Mouse (Mus musculus) liver, postnatal 0 days (tissue): Measurements from ENCODE around the gene Hsd17b1. TPM values are rescaled to one million over a fixed set of nuclear protein-coding genes. Genes with fewer than 3 reads are reported as not detected.

ENCODE experiments used
- ATAC-seq: fragments of 200-750 bp; cut with Nextera tagmentation; 2 replicates; pipeline ENCODE4 v1.8.0; 2017; ENCODE audit warnings: mild to moderate bottlenecking, moderate library complexity
- DNase-seq: peaks from one replicate; pipeline ENCODE4 v3.0.0-alpha.2; 2016
- H3K27ac ChIP-seq: fragments of 300-500 bp; sonication (generic); 2 replicates; pipeline ENCODE4 v1.5.1; 2014; ENCODE audit warnings: antibody characterized with exemption, moderate library complexity, mild to moderate bottlenecking, low read depth
- H3K27me3 ChIP-seq: fragments of 300-500 bp; sonication (generic); 2 replicates; pipeline ENCODE4 v1.6.1; 2014; ENCODE audit warnings: low read length, control low read depth, mixed read lengths; ENCODE audit not compliant: insufficient read depth
- H3K36me3 ChIP-seq: fragments of 300-500 bp; sonication (generic); replicated peaks from 2 replicates; pipeline ENCODE4 v1.6.1; 2014; ENCODE audit warnings: mild to moderate bottlenecking, control low read depth, low read length, moderate library complexity, mixed read lengths; ENCODE audit not compliant: insufficient read depth
- H3K4me1 ChIP-seq: fragments of 300-500 bp; sonication (generic); 2 replicates; pipeline ENCODE4 v1.6.1; 2014; ENCODE audit warnings: antibody characterized with exemption, mild to moderate bottlenecking, control low read depth; ENCODE audit not compliant: insufficient read depth
- H3K4me2 ChIP-seq: fragments of 300-500 bp; sonication (generic); 2 replicates; pipeline ENCODE4 v1.6.1; 2014; ENCODE audit warnings: low read depth, mild to moderate bottlenecking, low read length, moderate library complexity, mixed read lengths
- H3K4me3 ChIP-seq: fragments of 300-500 bp; sonication (generic); 2 replicates; pipeline ENCODE4 v1.5.1; 2014; ENCODE audit warnings: low read depth, low read length
- H3K9ac ChIP-seq: fragments of 300-500 bp; sonication (generic); replicated peaks from 2 replicates; pipeline ENCODE4 v1.6.1; 2014; ENCODE audit warnings: mild to moderate bottlenecking, moderate library complexity
- H3K9me3 ChIP-seq: fragments of 300-500 bp; sonication (generic); 2 replicates; pipeline ENCODE4 v1.6.1; 2016; ENCODE audit warnings: mild to moderate bottlenecking, control low read depth, low read length, mixed read lengths
- CTCF ChIP-seq: sonication (generic); IDR thresholded peaks from 2 replicates; pipeline ENCODE4 v1.5.1; 2016; ENCODE audit warnings: antibody characterized with exemption, low read depth
- EP300 ChIP-seq: IDR thresholded peaks from 2 replicates; pipeline ENCODE4 v1.6.1; 2016; ENCODE audit warnings: antibody characterized with exemption, low read depth, mild to moderate bottlenecking
- WGBS: fragments of 180-500 bp; shearing (Covaris S2); extraction: QIAGEN DNeasy Blood & Tissue Kit; methylation state at CpG from one replicate; pipeline ENCODE4 v1.1.7; 2014; ENCODE audit not compliant: insufficient replicate concordance; 5-methylcytosine and 5-hydroxymethylcytosine counted together
- polyA plus RNA-seq: library from polyadenylated mRNA; unstranded; fragments of >200 nt; fragmentation: Nextera tagmentation; extraction: Ambion mirVana; gene quantifications from 2 replicates; pipeline ENCODE4 v1.2.1, GENCODE M21; 2015

The Hsd17b1 gene
- polyA plus RNA-seq, 1 experiment from 2014 or later, result 0.23 TPM

DNA sequence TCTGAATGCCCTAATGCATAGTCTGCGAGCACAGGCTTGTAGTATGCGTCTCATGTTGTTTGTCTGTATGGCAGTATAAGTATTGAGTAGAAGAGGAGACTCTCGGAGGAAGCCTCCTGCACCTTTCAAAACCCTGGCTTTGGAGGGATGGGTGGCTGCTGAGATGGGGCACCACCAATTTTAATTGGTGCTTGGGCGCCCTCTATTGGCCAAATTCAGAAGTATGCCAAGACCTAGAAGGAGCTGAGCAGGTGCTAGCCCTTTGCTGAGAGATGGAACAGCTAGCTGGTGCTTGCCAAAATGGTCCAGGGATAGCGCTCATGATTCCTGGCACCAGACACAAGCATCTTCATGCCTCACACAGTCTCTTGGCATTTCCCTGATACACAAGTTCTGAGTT is 20.4 kb upstream of the Hsd17b1 start:
- Histone ChIP-seq H3K27ac (no peak overlapping the region), H3K36me3 (peaks cover 44% of the 10 kb centered on the region), H3K4me3 (no peak overlapping the region), H3K4me1 (peaks cover 13% of the 10 kb centered on the region), H3K9me3 (peaks cover 5% of the 10 kb centered on the region), H3K27me3 (no peaks in the 10 kb centered on the region), H3K4me2 (no peak overlapping the region), H3K9ac (no peak overlapping the region)
- ATAC-seq (peak; percentile 56), DNase-seq (peak; percentile 87)
- TF ChIP-seq EP300, result no peak
- TF ChIP-seq CTCF, result peak; percentile 92
- 24% methylated on average over 5 of the region's 5 CpGs for WGBS

DNA sequence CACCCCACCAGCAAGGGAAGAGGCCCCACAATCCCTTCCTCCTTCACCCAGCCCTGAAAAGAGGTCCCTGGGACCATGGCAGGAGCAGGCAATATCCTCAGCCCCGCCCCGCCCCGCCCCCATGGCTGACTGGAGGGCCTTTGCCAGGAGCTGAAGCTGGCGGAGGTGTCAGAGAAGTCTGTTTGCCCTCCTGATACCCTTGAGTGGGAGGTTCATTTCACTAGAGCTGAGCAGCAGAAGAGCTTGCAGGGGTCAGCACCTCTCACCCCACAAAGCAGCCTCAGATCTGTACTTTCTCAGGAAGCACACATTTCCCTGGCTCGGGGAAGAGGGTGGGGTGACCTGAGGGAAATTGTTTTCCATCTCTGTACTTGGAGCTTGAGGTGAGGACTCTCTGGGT is 19.5 kb upstream of the Hsd17b1 start:
- Histone ChIP-seq H3K27ac (no peak overlapping the region), H3K27me3 (no peaks in the 10 kb centered on the region), H3K4me1 (peaks cover 22% of the 10 kb centered on the region), H3K36me3 (peaks cover 46% of the 10 kb centered on the region), H3K4me2 (no peak overlapping the region), H3K9ac (no peak overlapping the region), H3K9me3 (peaks cover 3% of the 10 kb centered on the region), H3K4me3 (no peak overlapping the region)
- WGBS, result 65% methylated on average over 5 of the region's 5 CpGs
- TF ChIP-seq EP300, result no peak
- TF ChIP-seq CTCF, result no peak
- no peak for ATAC-seq
- DNase-seq, result no peak

DNA sequence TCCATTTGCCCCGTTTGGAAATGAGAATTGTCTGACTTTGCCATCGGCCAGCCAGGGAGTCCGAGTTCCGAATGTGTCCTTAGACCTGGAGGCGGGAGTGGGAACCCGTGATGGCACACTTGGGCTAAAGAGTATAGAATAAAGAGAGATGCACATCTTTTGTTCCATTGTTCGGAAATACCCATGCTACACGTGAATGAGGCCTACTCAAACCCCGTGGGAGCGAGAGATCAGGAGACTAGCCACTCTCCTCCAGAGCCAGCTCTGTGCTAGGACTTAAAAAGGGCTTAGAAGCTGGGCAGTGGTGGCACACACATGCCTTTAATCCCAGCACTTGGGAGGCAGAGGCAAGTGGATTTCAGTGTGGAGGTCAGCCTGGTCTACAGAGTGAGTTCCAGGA is 18.7 kb upstream of the Hsd17b1 start:
- 89% methylated on average over 10 of the region's 10 CpGs for WGBS
- Histone ChIP-seq H3K36me3 (peaks cover 46% of the 10 kb centered on the region), H3K27ac (0 out of 2 replicates have a peak overlapping the region, but pooled peaks have one; percentile 35), H3K9ac (no peak overlapping the region), H3K4me1 (peaks cover 29% of the 10 kb centered on the region), H3K4me3 (no peak overlapping the region), H3K27me3 (no peaks in the 10 kb centered on the region), H3K4me2 (no peak overlapping the region), H3K9me3 (no peaks in the 10 kb centered on the region)
- TF ChIP-seq EP300 (no peak), CTCF (no peak)
- DNase-seq (no peak), ATAC-seq (no peak)

DNA sequence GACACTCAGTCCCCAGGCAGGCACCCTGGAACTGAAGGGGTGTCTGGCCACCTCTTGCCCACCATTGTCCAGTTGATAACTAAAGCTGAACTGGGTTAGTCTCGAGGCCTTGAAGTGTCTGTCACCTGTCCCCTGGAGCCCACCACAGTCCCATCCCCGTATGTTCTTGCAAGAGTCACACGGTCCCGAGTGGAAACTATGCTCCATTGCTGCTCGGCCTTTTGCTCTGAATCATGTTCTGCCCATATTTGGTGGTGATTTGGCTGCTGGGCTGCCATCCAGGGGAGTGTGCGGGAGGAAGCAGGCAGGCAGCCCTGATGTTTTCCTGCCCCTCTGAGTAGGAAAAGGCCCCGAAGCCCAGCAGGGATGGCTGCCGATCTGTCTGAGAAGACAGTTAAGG is 18.1 kb upstream of the Hsd17b1 start:
- H3K27me3 ChIP-seq, result no peaks in the 10 kb centered on the region
- peaks cover 36% of the 10 kb centered on the region for H3K4me1 ChIP-seq
- ATAC-seq (no peak), DNase-seq (no peak)
- peaks cover 46% of the 10 kb centered on the region for H3K36me3 ChIP-seq
- no peaks in the 10 kb centered on the region for H3K9me3 ChIP-seq
- H3K4me2 ChIP-seq, result no peak overlapping the region
- no peak overlapping the region for H3K9ac ChIP-seq
- peak overlapping the region; percentile 35; the same call in 1 of the 2 replicates for H3K27ac ChIP-seq
- WGBS, result 66% methylated on average over 8 of the region's 8 CpGs
- H3K4me3 ChIP-seq, result no peak overlapping the region
- TF ChIP-seq CTCF, result no peak
- TF ChIP-seq EP300, result no peak

GRCm38 (mm10) chr11:101061049-101061448 is 17.2 kb upstream of the Hsd17b1 start:
- H3K4me1 ChIP-seq, result peaks cover 44% of the 10 kb centered on the region
- H3K4me3 ChIP-seq, result no peak overlapping the region
- no peak for TF ChIP-seq EP300
- TF ChIP-seq CTCF, result no peak
- H3K36me3 ChIP-seq, result peaks cover 40% of the 10 kb centered on the region
- no peak for ATAC-seq
- H3K4me2 ChIP-seq, result no peak overlapping the region
- no peaks in the 10 kb centered on the region for H3K27me3 ChIP-seq
- no peak for DNase-seq
- H3K9me3 ChIP-seq, result no peaks in the 10 kb centered on the region
- 86% methylated on average over 5 of the region's 5 CpGs for WGBS
- H3K9ac ChIP-seq, result no peak overlapping the region
- H3K27ac ChIP-seq, result no peak overlapping the region

DNA sequence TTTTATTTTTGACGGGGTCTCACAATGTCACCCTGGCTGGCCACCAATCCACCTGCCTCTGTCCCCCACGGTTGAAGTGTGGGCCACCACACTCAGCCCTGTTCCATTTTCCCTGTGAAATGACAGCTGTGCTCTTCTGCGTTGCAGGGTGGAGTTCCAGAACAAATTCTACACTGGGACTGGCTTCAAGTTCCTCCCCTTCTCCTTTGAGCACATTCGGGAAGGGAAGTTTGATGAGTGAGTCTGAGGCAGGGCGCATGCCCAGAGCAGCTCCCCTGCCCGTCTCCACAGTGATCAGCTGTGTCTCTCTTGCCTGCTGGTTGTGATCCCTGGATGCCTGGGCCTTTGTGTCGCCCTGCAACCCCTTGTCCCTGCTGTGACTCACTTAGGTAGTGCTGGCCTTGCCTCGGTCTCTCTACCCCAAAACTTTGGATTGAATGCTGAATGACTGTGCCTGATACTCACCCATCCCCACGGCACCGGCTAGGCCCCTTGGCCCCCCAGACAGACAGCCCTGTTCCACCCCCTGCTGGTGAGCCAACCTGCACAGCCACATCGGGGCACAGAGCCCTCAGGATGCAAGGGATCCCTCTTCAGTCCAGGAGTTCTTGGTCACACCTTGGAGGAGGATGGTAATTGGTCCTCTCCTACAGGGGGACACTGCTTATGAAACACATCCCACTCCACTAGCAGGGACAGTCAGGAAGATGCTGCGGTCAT is 15.9 kb upstream of the Hsd17b1 start:
- Histone ChIP-seq H3K36me3 (peaks cover 27% of the 10 kb centered on the region), H3K4me2 (no peak overlapping the region), H3K27ac (peak overlapping the region; percentile 98), H3K27me3 (no peaks in the 10 kb centered on the region), H3K9ac (peak overlapping the region; percentile 58; the same call in 1 of the 2 replicates), H3K4me3 (no peak overlapping the region), H3K9me3 (no peaks in the 10 kb centered on the region), H3K4me1 (peaks cover 50% of the 10 kb centered on the region)
- DNase-seq (no peak), ATAC-seq (no peak)
- TF ChIP-seq EP300 (no peak), CTCF (peak; percentile 27; the same call in 1 of the 2 replicates)
- WGBS, result 72% methylated on average over 12 of the region's 12 CpGs
